Mouse (Mus musculus) MN1 (cell line): ENCODE measurements around the gene Spag7.

Experiments used
- DNase-seq: peaks from one replicate; pipeline ENCODE4 v3.0.0-alpha.2; 2016; ENCODE audit warnings: low spot score

Spag7 gene

GRCm38 (mm10) chr11:70656456-70656927 is 12.7 kb downstream of the Spag7 start:
- DNase-seq, result peak; percentile 45

GRCm38 (mm10) chr11:70655571-70656455 is 13.4 kb downstream of the Spag7 start:
- DNase-seq, result peak; percentile 60

- peak; percentile 85 for DNase-seq
Measured at GRCm38 (mm10) chr11:70654923-70655570, 14.2 kb downstream of the Spag7 start.

GRCm38 (mm10) chr11:70654198-70654922 is 14.9 kb downstream of the Spag7 start, which contains the start of gene Pfn1:
Gene Pfn1, minus strand, starts transcription at chr11:70654644.
- DNase-seq, result peak; percentile 67

GRCm38 (mm10) chr11:70653345-70654197 is 15.6 kb downstream of the Spag7 start:
- DNase-seq, result peak; percentile 62

- DNase-seq, result no peak
Measured at GRCm38 (mm10) chr11:70652884-70653344, 16.3 kb downstream of the Spag7 start.

- DNase-seq, result no peak
Measured at GRCm38 (mm10) chr11:70652029-70652883, 17.0 kb downstream of the Spag7 start.

GRCm38 (mm10) chr11:70651391-70651790 is 17.8 kb downstream of the Spag7 start:
- DNase-seq, result no peak

- no peak for DNase-seq
Measured at GRCm38 (mm10) chr11:70650322-70651175, 18.7 kb downstream of the Spag7 start.

GRCm38 (mm10) chr11:70649185-70649734 is 20.0 kb downstream of the Spag7 start:
- no peak for DNase-seq

GRCm38 (mm10) chr11:70648512-70648911 is 20.7 kb downstream of the Spag7 start:
- DNase-seq, result no peak

GRCm38 (mm10) chr11:70647716-70648420 is 21.3 kb downstream of the Spag7 start:
- DNase-seq, result no peak

GRCm38 (mm10) chr11:70646691-70647650 is 22.2 kb downstream of the Spag7 start, which contains the start of the genes Rnf167 and Slc25a11:
Gene Rnf167, plus strand, starts transcription at chr11:70647235.
Gene Slc25a11, minus strand, starts transcription at chr11:70647479.
- peak; percentile 99 for DNase-seq

- DNase-seq, result no peak
Measured at GRCm38 (mm10) chr11:70646259-70646555, 23.0 kb downstream of the Spag7 start.

GRCm38 (mm10) chr11:70645461-70646258 is 23.6 kb downstream of the Spag7 start:
- DNase-seq, result no peak

- no peak for DNase-seq
Measured at GRCm38 (mm10) chr11:70644564-70645103, 24.6 kb downstream of the Spag7 start.
